Mouse (Mus musculus): ENCODE results near the gene Man1c1.
A peak's percentile ranks its signal among the peaks of the same experiment; 100 is the strongest.

Man1c1 gene

GRCm38 (mm10) chr4:134604472-134604871 lies 99.6 kb downstream of the Man1c1 start:
- no peak for DNase-seq (ENCODE audit: low read depth, low spot score)

DNA sequence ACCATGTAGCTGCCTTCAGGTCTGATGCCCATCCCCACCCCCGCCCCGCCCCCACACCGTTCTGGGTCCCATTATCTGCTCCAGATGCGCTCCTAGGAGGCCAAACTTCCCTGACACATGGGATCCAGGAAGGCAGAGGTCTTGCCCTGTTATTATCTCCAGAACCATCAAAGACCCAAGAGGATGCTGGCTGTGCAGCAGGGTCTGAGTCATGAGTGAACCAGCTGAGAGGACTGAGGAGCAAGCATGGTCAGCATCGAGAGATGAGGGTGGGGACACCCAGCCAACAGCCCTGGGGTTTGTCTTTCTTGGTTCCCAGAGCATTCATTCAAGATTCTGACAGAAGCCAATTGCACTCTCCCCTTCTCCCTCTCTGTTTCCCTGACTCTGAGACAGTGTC lies 100.5 kb downstream of the Man1c1 start:
- DNase-seq (ENCODE audit: low read depth, low spot score), result no peak

DNA sequence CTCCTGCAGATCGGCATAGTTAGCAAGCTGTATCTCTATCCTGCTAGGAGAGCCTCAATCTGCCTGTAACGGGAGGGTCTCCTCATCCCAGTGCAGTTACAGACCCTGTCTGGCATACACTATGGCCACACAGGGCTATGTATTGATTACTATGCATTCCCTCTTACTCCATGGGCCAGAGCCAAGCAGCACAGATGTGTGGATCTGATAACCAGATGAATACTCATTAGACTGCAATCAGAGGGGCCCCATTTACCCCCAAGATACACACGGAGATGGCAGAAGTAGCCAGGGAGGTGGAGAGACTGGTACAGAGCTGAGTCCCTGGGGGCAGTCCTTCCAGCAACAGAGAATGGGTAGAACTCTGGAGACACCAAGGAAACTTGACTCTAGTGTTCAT lies 101.5 kb downstream of the Man1c1 start:
- no peak for DNase-seq (ENCODE audit: low read depth, low spot score)

DNA sequence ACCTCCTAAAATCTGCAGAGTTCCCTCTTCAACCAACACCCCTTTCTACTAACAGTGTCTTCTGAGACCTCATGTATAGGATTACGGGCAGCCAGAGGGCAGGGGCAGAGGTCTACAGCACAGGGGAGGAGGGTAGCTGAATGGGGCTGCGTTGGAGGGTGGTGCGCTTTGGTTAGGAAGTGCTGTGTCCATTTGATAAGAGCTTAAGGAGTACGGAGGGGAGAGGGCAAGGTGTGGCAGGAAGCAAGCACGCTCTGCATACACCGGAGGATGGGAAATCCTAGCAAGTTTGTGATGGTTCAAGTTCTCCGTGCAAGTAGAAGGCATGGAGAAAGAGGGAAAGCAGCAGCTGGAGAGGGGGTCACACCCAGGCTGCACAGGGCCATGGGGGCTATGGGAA lies 102.1 kb downstream of the Man1c1 start:
- no peak for DNase-seq (ENCODE audit: low read depth, low spot score)

DNA sequence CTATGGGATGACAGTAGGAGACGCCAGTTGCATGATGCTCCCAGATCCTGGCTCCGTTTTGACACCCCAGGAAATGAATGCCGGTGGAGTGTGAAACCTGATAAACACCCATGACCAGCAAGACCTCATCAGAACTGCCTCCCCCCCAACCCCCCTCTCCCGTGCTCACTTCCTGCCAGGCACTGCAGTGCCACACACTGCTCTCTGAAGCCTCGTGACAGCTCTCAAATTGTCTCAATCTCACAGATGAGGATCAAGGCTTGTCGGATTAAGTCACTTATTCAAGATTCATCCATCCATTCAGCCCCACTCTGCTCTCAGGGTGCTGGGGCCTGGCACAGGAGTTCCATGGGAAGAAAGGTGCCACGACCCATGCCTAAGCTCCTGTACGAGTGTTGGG lies 102.7 kb downstream of the Man1c1 start:
- DNase-seq (ENCODE audit: low read depth, low spot score), result no peak

DNA sequence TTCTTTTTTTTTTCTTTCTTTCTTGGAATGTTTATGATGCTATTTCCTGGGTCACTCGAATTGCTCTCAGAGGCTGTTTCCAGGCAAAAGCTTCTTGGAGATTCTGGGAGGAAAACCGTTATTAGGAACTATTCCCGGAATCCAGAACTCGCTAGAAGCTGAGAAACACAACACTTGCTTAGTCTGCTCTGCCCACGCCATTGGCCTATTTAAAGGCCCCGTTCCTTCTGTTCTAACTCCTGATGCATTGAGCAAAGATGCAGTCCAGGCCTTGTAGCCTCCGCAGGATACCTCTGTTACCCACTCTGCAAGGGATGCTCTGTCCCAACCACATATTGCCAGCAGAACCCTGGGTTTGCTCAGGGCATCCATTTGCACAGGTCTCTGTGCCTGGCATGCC lies 103.3 kb downstream of the Man1c1 start:
- DNase-seq (ENCODE audit: low read depth, low spot score), result no peak

GRCm38 (mm10) chr4:134600060-134600459 lies 104.0 kb downstream of the Man1c1 start:
- no peak for DNase-seq (ENCODE audit: low read depth, low spot score)

GRCm38 (mm10) chr4:134596816-134597692 lies 107.0 kb downstream of the Man1c1 start:
- DNase-seq (ENCODE audit: low read depth, low spot score), result no peak

GRCm38 (mm10) chr4:134594731-134595439 lies 109.2 kb downstream of the Man1c1 start:
- no peak for DNase-seq (ENCODE audit: low read depth, low spot score)

GRCm38 (mm10) chr4:134592442-134592841 lies 111.6 kb downstream of the Man1c1 start:
- no peak for DNase-seq (ENCODE audit: low read depth, low spot score)

DNA sequence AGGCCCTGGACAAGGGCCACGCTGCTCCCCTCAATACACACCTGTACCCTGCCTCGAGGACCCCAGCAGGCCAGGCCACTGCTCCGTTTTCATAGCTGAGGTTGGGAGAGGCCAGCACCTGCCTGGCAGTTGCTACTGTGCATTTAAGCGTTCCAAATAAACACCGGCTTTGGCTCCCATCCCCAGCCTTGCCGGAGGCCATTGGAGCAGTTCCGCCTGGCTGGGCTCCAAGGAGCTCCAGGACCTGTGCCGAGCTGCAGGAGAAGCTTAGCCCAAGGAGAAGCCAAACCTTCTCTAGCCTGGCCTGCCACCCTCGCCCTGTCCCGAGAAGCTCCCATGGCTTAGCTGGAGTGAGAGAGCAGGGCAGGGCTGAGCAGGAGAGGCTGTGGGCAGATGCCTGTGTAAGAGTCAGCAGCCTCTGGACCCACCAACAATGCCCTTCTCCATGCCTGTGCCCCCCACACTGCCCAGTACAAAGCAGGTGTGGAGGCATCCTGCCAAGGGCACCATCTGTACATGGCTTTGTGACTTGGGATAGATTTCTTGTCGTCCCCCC lies 112.5 kb downstream of the Man1c1 start:
- DNase-seq (ENCODE audit: low read depth, low spot score), result no peak

- DNase-seq (ENCODE audit: low read depth, low spot score), result peak; percentile 21
Observed at GRCm38 (mm10) chr4:134590227-134590926, 113.7 kb downstream of the Man1c1 start.

DNA sequence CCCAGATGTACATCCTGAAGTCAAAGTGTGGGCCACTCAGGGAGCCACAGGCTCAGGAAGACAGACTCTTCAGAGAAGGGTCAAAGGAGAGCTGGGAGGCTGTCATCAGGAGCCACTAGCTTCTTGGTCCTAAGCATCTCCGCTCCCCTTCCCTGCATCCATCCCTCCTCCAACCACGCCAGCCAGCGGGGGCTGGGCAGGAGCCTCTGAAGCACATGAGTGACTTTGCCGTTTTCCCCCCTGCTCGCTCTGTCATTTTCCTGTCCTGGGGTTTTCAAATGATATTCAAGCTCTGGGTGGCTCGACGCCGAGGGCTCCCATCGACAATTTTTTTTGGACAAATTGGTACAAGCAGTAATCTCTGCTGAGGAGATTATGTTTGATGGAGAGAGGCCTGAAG lies 114.3 kb downstream of the Man1c1 start:
- DNase-seq (ENCODE audit: low read depth, low spot score), result no peak

- no peak for DNase-seq (ENCODE audit: low read depth, low spot score)
Observed at GRCm38 (mm10) chr4:134588951-134589350, 115.1 kb downstream of the Man1c1 start.

GRCm38 (mm10) chr4:134588287-134588686 lies 115.8 kb downstream of the Man1c1 start:
- DNase-seq (ENCODE audit: low read depth, low spot score), result no peak

- no peak for DNase-seq (ENCODE audit: low read depth, low spot score)
Observed at GRCm38 (mm10) chr4:134587636-134588197, 116.4 kb downstream of the Man1c1 start.

DNA sequence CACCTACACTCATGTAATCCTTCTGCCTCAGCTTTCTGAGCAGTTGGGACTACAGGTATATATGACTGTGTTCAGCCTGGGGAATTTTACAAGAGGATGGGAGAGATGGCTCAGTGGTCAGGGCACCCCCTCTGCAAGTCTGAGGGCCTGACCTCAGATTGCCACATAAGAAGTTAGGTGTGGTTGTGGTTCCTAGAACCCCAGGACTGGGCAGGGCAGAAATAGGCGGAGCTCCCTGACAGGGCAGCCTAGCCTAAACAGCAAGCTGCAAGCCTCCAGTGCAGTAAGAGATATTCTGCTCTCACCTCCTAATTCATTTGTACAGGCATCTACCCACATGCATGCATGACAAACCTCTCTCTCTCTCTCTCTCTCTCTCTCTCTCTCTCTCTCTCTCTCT lies 117.5 kb downstream of the Man1c1 start:
- DNase-seq (ENCODE audit: low read depth, low spot score), result no peak

DNA sequence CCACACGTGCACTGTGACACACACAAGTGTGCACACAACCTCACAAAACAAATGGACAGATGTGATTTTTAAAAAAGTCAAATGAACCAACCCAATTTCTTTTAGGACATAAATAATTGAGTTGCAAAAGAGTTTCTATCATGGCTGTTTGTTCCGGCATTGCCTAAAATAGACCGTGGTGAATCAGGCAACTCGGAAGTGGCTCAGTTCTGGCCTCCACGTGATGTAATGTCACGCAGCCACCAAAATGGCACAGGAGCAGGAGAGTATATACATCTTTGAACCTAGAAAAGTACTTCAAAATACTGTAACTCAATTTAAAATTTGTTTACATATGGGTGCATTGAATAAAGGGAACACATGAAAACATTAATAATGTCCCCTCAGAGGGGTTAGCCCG lies 118.0 kb downstream of the Man1c1 start:
- DNase-seq (ENCODE audit: low read depth, low spot score), result no peak

DNA sequence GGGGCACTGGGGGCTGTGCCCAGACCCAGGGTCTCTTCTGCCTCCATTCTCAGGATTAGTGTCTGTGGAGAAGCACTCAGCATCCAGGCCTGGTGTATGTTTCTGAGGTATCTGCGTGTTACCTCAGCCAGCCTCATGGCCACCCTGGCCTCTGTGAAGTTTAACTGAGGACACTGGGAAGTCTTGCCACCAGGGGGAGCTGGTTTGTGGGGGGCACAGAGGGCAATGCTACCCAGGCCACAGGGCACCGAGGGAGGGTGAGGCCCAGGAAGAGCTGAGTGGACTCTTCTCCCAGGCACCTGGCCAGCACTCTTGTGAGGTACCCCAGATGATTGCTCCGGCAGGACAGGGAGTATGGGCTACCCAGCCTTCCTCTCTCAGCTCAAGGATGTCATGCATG lies 120.6 kb downstream of the Man1c1 start:
- no peak for DNase-seq (ENCODE audit: low read depth, low spot score)

GRCm38 (mm10) chr4:134581365-134581764 lies 122.7 kb downstream of the Man1c1 start:
- no peak for DNase-seq (ENCODE audit: low read depth, low spot score)

DNA sequence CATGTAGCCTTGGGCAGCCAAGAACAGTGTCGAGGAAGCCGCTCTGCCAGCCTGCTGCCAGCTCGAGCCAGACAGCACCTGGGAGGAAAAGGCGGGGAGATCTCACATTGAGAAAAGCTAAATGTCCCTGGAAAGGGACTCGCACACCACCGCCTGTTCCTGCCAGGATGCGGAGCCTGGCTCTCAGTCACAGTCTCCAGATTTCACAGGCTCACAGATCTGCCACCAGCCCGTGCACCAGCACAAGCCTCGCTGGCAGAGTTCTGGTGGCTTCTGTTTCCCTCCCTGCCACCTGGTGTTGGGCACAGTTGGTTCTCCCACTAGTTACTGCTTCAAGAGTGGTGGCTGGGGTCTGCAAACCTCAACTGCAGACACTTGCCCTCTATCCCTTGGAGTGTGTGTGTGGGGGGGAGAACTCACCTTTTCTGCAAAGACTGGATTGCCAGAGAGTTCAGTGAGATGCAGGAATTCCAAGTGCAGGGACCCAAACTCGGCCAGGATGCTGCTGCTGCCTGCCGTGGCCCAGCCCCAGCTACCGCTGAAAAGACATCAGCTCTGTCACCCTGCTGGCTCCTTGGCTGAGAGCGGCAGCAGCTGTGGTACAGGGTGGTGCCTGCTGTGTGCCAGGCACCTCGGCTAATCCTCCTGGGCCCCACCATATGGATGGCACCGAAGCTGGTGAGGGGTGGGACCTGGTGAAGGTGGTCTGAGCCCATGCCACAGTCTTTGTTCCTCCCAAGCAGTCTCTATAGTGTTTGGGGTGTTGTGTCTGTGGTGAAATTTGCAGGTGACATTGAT lies 123.5 kb downstream of the Man1c1 start:
- DNase-seq (ENCODE audit: low read depth, low spot score), result no peak

Measured in ZHBTc4 (cell line).